Mouse (Mus musculus) heart, adult 2 months (tissue): ENCODE measurements around the gene Dusp6.

Source experiments
- CTCF ChIP-seq: fragments of 200-600 bp; IDR thresholded peaks from 2 replicates; pipeline ENCODE4 v1.8.1; 2022; ENCODE audit warnings: antibody characterized with exemption, mild to moderate bottlenecking, moderate library complexity
- POLR2A ChIP-seq: fragments of 200-500 bp; IDR thresholded peaks from 2 replicates; pipeline ENCODE4 v1.6.1; 2011; ENCODE audit warnings: mild to moderate bottlenecking, low read depth, low read length, control low read depth; ENCODE audit not compliant: insufficient read depth

DNA sequence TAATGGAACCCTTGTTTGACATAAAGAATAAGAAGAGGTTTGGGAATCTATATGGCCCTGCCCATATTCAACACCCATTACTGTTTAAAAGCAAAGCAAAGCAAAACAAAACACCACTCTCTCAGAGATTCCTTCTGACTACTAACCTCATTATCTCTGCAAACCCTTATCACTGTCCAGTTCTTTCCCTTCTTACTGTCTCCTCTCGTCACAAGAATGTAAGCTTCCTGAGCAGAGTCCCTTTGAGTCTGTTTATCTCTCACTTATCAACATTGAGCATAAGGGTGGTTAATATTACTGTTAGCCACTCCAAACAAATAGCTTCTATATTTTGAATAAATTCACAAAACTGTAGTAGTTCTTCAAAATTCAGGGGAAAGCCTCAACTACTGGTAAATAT is 48.9 kb downstream of the Dusp6 start:
- no peak for TF ChIP-seq POLR2A
- no peak for TF ChIP-seq CTCF
